Mouse (Mus musculus) lung, postnatal 36 days (tissue): ENCODE measurements around the gene Olfr654.
A peak's percentile ranks its signal among the peaks of the same experiment; 100 is the strongest.

Experiments used
- DNase-seq: peaks from one replicate; pipeline ENCODE4 v3.0.0; 2022; ENCODE audit warnings: mixed read lengths

The Olfr654 gene

GRCm38 (mm10) chr7:104586725-104587124 lies at the start of gene Olfr654:
Gene Olfr654, plus strand, starts transcription at chr7:104587025.
- DNase-seq = no peak

DNA sequence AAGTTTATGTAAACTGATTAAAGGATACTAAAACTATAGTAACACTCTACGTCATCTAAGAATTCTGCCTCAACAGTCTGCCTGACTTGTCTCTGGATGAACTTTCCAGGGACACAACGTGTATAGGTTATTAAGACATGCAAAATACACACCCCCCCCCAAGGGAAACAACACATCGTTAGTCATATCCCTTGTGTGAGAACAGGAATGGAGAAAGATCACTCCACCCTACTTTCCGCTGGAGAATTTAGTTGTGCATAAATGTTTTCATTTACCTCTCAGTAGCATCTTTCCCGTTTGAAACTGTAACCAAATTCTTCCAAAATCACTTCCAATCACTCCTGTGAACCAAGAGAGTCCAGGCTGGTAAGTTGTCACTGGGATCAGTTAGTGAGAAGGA lies 37.0 kb upstream of the Olfr654 start, which contains the start of gene Olfr651:
Gene Olfr651 (plus strand): TSS at position 301 of the 400 bp plus-strand sequence.
- no peak for DNase-seq

- no peak for DNase-seq
Measured at GRCm38 (mm10) chr7:104552700-104553099, 34.1 kb upstream of the Olfr654 start.

GRCm38 (mm10) chr7:104560601-104561000 lies 26.2 kb upstream of the Olfr654 start, which contains the start of gene Olfr652:
Gene Olfr652, plus strand, starts transcription at chr7:104560901.
- no peak for DNase-seq

DNA sequence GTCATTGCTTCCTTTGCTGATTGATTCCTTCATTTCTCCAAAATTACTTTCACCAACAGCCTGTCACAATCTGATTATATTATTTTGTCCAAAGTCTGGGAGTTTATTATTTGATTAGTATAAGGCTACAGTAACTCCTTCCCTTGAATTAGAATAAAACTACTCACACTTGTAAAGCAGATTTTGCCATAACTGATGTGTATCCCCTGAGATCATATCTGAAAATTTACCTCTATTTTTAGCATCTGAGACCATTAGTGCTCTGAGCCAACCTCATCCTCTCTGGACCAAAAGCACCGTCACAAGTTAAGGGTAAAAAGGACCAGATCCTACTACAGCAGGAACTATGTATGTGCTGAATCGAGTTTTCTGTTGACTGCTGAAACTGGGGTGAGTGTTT lies 9.8 kb upstream of the Olfr654 start, which contains the start of gene Olfr653:
Gene Olfr653 (plus strand): TSS at position 301 of the 400 bp plus-strand sequence.
- no peak for DNase-seq

- no peak for DNase-seq
Measured at GRCm38 (mm10) chr7:104580846-104581245, 6.0 kb upstream of the Olfr654 start.

DNA sequence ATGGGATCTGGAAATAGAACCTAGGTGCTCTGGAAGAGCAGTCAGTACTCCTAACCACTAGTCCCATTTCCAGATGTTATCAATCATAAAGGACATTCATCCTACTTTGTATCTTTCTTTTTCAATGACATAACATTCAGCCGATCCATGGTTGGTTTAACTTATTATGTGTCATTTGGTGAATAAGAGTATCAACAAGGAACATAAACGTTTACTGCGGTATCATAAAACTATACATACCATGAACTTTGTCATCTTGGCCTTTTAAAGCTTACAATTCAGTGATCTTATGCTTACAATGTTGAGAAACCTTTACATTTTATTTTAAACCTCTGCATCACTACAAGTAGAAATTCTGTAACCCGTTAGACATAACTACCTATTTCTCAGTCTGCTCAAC lies 5.4 kb upstream of the Olfr654 start:
- DNase-seq = no peak

GRCm38 (mm10) chr7:104588274-104588673 lies 1.4 kb downstream of the Olfr654 start:
- no peak for DNase-seq

GRCm38 (mm10) chr7:104601679-104602078 lies 14.9 kb downstream of the Olfr654 start, which contains the start of gene Olfr655:
Gene Olfr655, minus strand, starts transcription at chr7:104601779.
- DNase-seq = no peak

GRCm38 (mm10) chr7:104603173-104603572 lies 16.3 kb downstream of the Olfr654 start:
- DNase-seq = peak; percentile 53

DNA sequence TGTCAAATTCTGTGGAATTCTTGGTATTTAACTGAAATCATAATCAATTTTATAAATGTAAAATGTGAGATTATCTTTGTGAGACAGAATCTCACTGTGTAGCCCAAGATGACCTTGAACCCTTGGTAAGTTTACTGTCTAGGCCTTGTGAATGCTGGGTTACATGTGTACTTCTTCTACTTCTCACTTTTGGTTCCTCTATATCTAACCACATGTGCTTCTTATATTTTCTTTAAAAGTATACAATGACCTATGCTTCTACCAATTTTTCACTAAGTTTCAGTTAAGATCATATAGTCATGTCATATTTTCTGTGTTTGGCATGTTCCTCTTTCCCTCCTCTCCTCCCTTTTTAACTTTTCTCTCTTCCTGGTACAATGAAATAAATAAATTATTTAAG lies 17.9 kb downstream of the Olfr654 start:
- DNase-seq = no peak

GRCm38 (mm10) chr7:104613655-104614054 lies 26.8 kb downstream of the Olfr654 start, which contains the start of gene Olfr656:
Gene Olfr656, plus strand, starts transcription at chr7:104613955.
- DNase-seq = no peak

DNA sequence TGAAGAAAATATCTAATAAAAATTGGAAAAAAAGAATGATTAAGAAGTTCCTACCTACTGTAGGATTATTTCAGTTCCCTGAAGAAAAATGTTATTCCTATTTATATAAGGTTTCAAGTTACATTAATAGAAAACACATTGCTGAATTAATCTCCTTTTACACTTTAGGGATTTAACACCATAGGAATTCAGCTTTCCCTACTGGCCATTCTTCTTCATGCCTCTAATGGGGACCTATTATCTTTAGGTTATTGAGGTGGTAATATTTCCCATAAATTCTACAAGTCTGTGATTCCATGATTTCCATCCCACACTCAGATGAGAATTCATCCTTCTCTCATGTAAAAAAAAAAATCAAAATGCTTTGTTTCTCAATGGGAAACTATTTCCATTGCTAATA lies 37.7 kb downstream of the Olfr654 start, which contains the start of gene Olfr657:
Gene Olfr657 (plus strand): TSS at position 301 of the 400 bp plus-strand sequence.
- DNase-seq = no peak
